Mouse (Mus musculus): ENCODE measurements at regions not wholly inside any gene's neighbourhood (a gene's known extent, or its start where the extent isn't known, plus 50 kb on each side); places are given as distances from the start of the nearest gene placed in this dataset.

DNA sequence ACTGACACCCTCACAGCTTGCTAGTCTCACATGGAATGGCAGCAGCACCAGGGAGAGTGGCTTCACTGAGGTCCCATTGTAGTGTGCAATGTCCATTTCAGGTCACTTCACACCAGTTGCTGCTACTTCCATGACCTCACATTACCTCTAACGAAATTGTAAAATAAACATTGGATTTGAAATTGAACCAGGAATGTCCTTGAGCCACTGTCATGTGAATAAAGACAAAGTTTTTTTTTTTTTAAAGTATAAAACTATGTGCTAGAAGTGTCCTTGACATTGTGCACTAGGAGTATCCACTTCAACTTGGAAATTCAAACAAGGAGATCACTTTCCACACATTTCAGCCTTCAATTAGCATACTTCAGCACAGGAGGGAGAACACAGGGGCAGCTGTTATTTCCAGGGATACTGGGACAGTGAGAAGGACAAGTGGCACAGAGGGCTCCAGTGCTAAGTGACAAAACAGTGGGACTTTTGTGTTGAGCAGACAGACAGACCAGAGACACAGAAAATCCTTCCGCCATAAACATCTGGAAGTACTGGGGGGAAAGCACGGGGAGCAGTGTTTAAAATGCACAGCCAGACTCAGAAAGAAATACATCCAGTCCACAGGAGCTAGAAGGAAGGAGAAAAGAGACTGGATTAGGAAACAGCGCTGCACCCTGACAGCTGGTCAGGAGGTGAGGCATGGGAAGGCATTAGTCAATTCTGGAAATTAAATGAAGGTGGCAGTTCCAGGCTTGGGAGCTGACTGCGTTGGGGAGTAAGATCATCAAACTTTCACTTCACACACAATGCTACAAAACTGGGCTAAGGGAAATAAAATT lies 49.9 kb upstream of the Prkd1 start:
- TF ChIP-seq CTCF (conservative IDR thresholded peaks at IDR 0.05; ENCODE audit: insufficient read depth, insufficient read length, low read depth, low read length) (no peak), POLR2A (IDR thresholded peaks at IDR 0.05; ENCODE audit: low read depth, low read length) (no peak)

Data from kidney, adult 2 months (tissue).